In the genomic region with DNA sequence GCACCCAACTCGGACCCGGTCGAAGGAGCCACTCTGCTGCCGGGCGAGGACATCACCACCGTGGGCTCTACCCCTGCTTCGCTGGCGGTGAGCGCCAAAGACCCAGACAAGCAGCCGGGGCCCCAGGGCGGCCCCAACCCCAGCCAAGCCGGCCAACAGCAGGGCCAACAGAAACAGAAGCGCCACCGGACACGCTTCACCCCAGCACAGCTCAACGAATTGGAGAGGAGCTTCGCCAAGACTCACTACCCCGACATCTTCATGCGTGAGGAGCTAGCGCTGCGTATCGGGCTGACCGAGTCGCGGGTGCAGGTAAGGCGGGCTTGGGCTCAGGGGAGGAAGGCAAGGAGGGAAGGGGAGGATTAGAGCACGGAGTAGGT, we compare ENCODE assay signal across 15 mouse cellular contexts. TPM values are rescaled to one million over a fixed set of nuclear protein-coding genes. Genes with fewer than 3 reads are reported as not detected.
DNase-seq lines count a peak whose midpoint lies in the region; ATAC-seq lines count a peak whose summit lies in the region.
"Had no signal": no experiment of that assay in that cellular context is flagged by ENCODE, and none has a peak within 500 bp of the region (broad histone marks: within the 10 kb centered on the region; RNA-seq: fewer than 3 reads in every experiment).

No protein-coding gene starts in this region.

- no peak overlapping the region for H3K4me3 ChIP-seq in forebrain, embryonic 11.5 days (ENCODE audit: low read depth, low read length)
- peak overlapping the region; percentile 24 for H3K4me3 ChIP-seq in hindbrain, embryonic 15.5 days
- H3K4me3 ChIP-seq in midbrain, embryonic 16.5 days (ENCODE audit: low read depth, low read length), result peak overlapping the region; percentile 15; the same call in 1 of the 2 replicates
- H3K4me3 ChIP-seq: intestine, embryonic 15.5 days; liver, embryonic 12.5 days had no signal

- H3K27me3 ChIP-seq in forebrain, embryonic 11.5 days (ENCODE audit: control insufficient read depth, insufficient read depth, low read length), result peaks cover 81% of the 10 kb centered on the region
- peaks cover 71% of the 10 kb centered on the region for H3K27me3 ChIP-seq in hindbrain, embryonic 15.5 days
- H3K27me3 ChIP-seq in midbrain, embryonic 16.5 days (ENCODE audit: control insufficient read depth, insufficient read depth, low read depth, low read length), result peaks cover 56% of the 10 kb centered on the region

- no peak overlapping the region for H3K9ac ChIP-seq in forebrain, embryonic 11.5 days (ENCODE audit: low read length)
- no peak overlapping the region for H3K9ac ChIP-seq in hindbrain, embryonic 15.5 days
- H3K9ac ChIP-seq in midbrain, embryonic 16.5 days (ENCODE audit: low read depth, low read length), result no peak overlapping the region
- H3K9ac ChIP-seq: intestine, embryonic 15.5 days; liver, embryonic 12.5 days had no signal

- under 1% methylated on average over 27 of the region's 27 CpGs for WGBS in forebrain, embryonic 11.5 days
- under 1% methylated on average over 27 of the region's 27 CpGs for WGBS in hindbrain, embryonic 15.5 days
- under 1% methylated on average over 27 of the region's 27 CpGs for WGBS in midbrain, embryonic 16.5 days

- H3K27ac ChIP-seq in forebrain, embryonic 11.5 days (ENCODE audit: low read depth, low read length), result no peak overlapping the region
- peak overlapping the region; percentile 50 for H3K27ac ChIP-seq in hindbrain, embryonic 15.5 days (replicated peaks)
- H3K27ac ChIP-seq in midbrain, embryonic 16.5 days (ENCODE audit: low read length), result no peak overlapping the region
- H3K27ac ChIP-seq: intestine, embryonic 15.5 days; liver, embryonic 12.5 days had no signal

- ATAC-seq in forebrain, embryonic 11.5 days (replicated peaks; ENCODE audit: low FRiP score), result no peak; the same call in 1 of the 2 replicates
- ATAC-seq in hindbrain, embryonic 15.5 days (ENCODE audit: low FRiP score, low read depth), result peak; percentile 16; the same call in 1 of the 2 replicates
- ATAC-seq in midbrain, embryonic 16.5 days, result no peak
- ATAC-seq: intestine, embryonic 15.5 days; liver, embryonic 12.5 days; lung, postnatal 0 days had no signal

- no peak overlapping the region for H3K4me2 ChIP-seq in forebrain, embryonic 11.5 days (ENCODE audit: low read depth, low read length, severe bottlenecking)
- no peak overlapping the region for H3K4me2 ChIP-seq in hindbrain, embryonic 15.5 days
- H3K4me2 ChIP-seq in midbrain, embryonic 16.5 days (ENCODE audit: low read length), result no peak overlapping the region
- H3K4me2 ChIP-seq: intestine, embryonic 15.5 days; liver, embryonic 12.5 days had no signal

- H3K4me1 ChIP-seq in forebrain, embryonic 11.5 days (replicated peaks; ENCODE audit: control insufficient read depth, insufficient read depth, low read length), result peaks cover 6% of the 10 kb centered on the region
- 0 out of 2 replicates have a peak, but pooled peaks cover 3% of the 10 kb centered on the region for H3K4me1 ChIP-seq in hindbrain, embryonic 15.5 days (replicated peaks)
- no peaks in the 10 kb centered on the region for H3K4me1 ChIP-seq in midbrain, embryonic 16.5 days (ENCODE audit: control insufficient read depth, insufficient read depth, low read length)
- H3K4me1 ChIP-seq: liver, embryonic 12.5 days had no signal

- no peaks in the 10 kb centered on the region for H3K36me3 ChIP-seq in forebrain, embryonic 11.5 days (ENCODE audit: control insufficient read depth, insufficient read depth, low read length)
- H3K36me3 ChIP-seq in hindbrain, embryonic 15.5 days, result no peaks in the 10 kb centered on the region
- H3K36me3 ChIP-seq in midbrain, embryonic 16.5 days (ENCODE audit: control insufficient read depth, insufficient read depth, low read length), result no peaks in the 10 kb centered on the region
- H3K36me3 ChIP-seq: intestine, embryonic 15.5 days; liver, embryonic 12.5 days had no signal

- peak; percentile 26 for DNase-seq in embryo, embryonic 11 days
- no peak for DNase-seq in embryo, embryonic 10 days (ENCODE audit: low spot score)
- DNase-seq in forebrain, embryonic 11.5 days (ENCODE audit: low spot score), result peak; percentile 65
- no peak for DNase-seq in right cerebral cortex, postnatal 14 days
- DNase-seq in spleen, postnatal 10 days (ENCODE audit: low spot score in 2 of 2), result no peak
- DNase-seq in gastrocnemius, postnatal 10 days, result no peak
- DNase-seq: gastrocnemius, postnatal 36 days; kidney, postnatal 36 days had no signal

- no peaks in the 10 kb centered on the region for H3K9me3 ChIP-seq in forebrain, embryonic 11.5 days (ENCODE audit: control insufficient read depth, low read length)
- no peaks in the 10 kb centered on the region for H3K9me3 ChIP-seq in hindbrain, embryonic 15.5 days
- no peaks in the 10 kb centered on the region for H3K9me3 ChIP-seq in midbrain, embryonic 16.5 days (replicated peaks; ENCODE audit: control insufficient read depth, low read length, poor library complexity, severe bottlenecking)
- H3K9me3 ChIP-seq: intestine, embryonic 15.5 days; liver, embryonic 12.5 days had no signal

RNA-seq across cellular contexts. Expression of a gene that starts 1.8 kb away (rescaled TPM):
- 3.3 and 4.4 TPM in 2 replicates for polyA plus RNA-seq in forebrain, embryonic 11.5 days (2014; fragmentation: Nextera tagmentation; extraction: Ambion mirVana)
- 6.1 and 6.8 TPM in 2 replicates for polyA plus RNA-seq in hindbrain, embryonic 15.5 days (2015; fragmentation: Nextera tagmentation; extraction: Ambion mirVana)
- 3.2 and 4.7 TPM in 2 replicates for polyA plus RNA-seq in midbrain, embryonic 16.5 days (2015; fragmentation: Nextera tagmentation; extraction: Ambion mirVana)
- total RNA-seq in gastrocnemius, postnatal 10 days (2021), result not detected
- total RNA-seq: gastrocnemius, postnatal 36 days had no signal
- polyA plus RNA-seq: heart, embryonic 16.5 days; intestine, embryonic 15.5 days; liver, embryonic 12.5 days; lung, postnatal 0 days; spleen, adult 2 months had no signal

Comparison
In these comparisons a context has a peak if more than half of its experiments do, and no peak if none do; other contexts are left out.
1. DNase-seq: peak in embryo, embryonic 11 days (single experiment) and forebrain, embryonic 11.5 days (single experiment); none in embryo, embryonic 10 days (single experiment), right cerebral cortex, postnatal 14 days (single experiment), spleen, postnatal 10 days (0 of 2) and gastrocnemius, postnatal 10 days (single experiment).